Mouse (Mus musculus) urinary bladder, adult 2 months (tissue): Measurements from ENCODE around the gene Gm47985. TPM values are rescaled to one million over a fixed set of nuclear protein-coding genes. Genes with fewer than 3 reads are reported as not detected.
"Not testable (repeated sequence)": the region's sequence is repeated elsewhere in the genome, so short reads cannot be mapped to it uniquely, and the experiment has no call there.

ENCODE experiments used
- DNase-seq: peaks from one replicate; pipeline ENCODE4 v3.0.0; 2022; ENCODE audit warnings: low spot score
- polyA plus RNA-seq: library from polyadenylated mRNA; depleted of rRNA; stranded (reverse); fragments of >200 nt; gene quantifications from 2 replicates; pipeline ENCODE4 v1.2.3, GENCODE M21; 2012; rRNA removed

The Gm47985 gene
- polyA plus RNA-seq: not detected in 2 replicates

DNA sequence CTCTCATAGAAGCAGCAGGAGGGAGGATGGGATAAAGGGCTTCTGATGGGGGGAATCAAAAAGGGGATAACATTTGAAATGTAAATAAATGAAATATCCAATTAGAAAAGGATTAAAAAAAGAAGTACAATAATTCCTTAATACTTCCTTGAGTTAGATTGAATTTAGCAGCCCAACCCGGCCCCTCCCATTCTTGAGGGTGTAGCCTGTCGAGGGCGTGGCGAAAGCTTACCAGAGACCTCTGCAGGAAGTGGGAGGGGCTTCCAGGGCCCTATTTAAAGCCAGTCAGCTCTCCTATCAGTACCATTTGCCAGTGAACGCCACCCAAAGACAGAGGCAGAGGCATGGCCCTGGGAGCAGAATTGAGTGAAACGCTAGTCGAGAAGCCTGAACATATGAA, at the start of gene Gm47985:
TSS of gene Gm47985 (plus strand) at position 272 of the 400 bp plus-strand sequence.
- DNase-seq: not testable (repeated sequence)

GRCm38 (mm10) chr1:151132686-151133085, 49.7 kb upstream of the Gm47985 start:
- DNase-seq: no peak

GRCm38 (mm10) chr1:151138388-151138787, 43.9 kb upstream of the Gm47985 start:
- no peak for DNase-seq

DNA sequence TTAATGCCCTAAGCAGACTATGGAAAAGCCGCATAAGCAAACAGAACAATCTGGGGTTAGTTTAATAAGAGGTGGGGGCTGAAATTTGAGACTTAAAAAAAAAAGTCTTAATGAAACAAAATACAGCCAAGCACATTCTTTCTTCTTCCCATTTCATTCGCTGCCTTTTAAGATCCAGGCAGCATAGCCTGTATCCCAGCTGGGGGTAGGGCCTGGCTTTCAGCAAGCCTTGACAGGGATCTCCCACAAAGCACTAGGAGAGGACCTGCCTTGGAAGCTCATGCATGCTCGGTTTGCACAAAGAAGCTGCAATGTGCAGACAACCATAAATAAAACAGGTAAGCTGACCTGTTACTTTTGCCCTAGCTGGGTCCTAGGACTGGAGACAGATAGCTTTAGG, 41.4 kb upstream of the Gm47985 start:
- no peak for DNase-seq

DNA sequence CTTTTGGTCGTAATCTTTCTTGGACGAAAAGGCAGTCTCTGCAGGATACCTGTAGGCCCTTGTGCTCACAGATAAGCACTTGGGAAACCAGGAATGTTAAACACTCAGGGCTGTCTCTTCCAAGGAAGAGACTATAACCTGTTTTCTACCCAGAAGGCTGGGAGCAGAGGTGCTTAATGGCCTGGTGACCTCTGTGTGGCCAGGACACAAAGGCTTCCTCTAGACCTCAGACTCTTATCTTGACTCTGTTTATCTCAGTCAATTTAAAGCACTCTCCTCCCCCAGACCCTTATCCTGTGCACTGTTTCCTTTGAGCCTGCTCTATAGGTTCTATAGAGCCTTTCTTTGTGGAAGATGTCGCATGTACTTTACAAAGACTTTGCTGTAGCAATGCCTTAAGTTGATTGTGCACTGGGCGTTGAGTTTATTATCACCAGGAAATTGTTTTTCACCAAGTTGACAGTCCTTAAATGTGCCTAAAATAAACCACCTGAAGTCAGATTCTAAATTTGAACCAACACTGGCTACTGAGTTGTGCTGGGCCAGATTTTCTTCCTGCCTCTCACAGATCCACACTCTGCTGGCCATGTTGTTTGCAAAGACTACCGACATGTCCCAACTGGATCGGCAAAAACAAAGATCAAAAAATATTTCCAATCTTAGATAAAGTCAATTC, 37.7 kb upstream of the Gm47985 start:
- DNase-seq: no peak

DNA sequence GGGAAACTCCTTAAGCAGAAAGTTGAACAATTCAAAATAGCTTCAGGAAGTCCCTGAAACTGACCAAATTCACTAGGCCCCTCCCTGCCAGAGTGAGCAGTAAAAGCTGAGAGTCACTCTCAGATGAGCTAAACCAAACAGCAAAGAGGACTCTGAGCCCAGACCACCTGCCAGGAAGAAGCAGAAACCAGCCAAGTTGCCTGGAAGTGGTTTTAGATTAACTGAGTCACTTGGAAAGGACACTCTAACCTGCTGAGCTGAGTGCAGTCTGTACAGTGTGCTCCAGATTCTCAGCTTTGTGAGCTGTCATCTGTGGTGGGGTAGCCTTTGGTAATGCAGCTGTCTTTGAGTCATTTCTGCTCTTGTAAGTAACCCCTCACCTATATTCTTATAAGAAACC, 34.5 kb upstream of the Gm47985 start:
- DNase-seq: no peak

DNA sequence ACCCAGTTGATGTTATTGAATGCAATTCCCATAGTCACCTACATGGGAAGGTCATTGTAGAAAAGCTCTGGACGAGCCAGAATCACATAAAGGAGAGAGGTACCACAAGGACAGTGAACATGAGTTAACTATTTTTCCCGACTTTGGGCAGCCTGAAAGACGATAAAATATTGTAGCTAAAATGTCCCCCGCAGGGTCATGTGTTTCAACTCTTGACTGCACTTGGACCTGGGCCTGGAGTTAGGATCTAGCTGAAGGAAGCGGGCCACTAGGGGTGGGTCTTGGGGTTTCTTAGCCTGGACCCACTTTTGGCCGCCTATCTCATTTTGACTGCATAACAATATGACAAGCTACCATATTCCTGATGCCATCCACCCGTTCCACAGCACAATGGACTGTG, 32.1 kb upstream of the Gm47985 start:
- DNase-seq: no peak

DNA sequence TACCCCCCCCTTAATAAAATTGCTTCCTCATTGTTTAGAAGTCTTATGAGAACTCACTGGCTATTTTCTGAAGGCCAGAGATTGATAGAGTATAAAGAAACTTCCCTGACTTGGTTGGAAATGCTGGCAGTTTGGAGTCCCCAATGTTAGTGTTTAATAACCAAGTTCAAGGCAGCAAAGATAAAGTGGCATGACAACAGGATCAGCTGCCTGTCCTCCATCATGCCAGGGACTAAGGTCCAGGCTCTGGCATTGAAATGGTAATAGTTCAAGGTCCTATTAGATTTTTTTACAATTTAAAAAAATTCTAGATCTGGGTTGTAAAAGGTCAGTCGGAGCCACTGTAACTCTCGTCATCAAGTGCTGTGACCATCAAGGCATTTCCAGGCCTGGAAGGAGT, 31.2 kb upstream of the Gm47985 start:
- no peak for DNase-seq

DNA sequence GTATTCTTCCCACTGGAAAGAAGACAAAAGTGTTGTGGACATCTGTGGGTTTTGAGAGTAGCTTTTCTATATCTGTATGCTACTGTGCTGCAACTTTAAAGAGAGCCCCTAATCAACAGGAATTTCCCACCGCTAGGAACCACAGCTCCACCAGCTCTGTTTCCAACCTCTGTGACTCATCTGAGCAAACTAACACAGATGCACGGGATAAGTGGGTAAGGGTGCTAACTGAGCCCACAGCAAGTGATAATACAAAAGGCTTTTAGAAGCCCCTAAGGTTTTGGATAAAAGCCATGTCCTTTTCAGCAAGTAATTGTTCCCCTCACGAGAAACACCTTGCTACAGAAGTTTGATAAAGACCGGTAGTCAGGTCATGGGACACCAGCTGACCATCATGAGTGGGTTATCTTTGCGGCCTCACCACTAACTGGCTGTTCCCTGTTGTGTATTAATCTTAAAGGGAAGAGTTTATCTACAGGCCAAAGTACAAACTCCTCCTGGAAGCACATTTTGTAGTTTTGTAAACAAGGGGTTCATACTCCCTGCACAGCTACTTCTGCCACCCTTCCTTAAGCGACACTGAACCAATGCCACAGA, 29.2 kb upstream of the Gm47985 start:
- no peak for DNase-seq

DNA sequence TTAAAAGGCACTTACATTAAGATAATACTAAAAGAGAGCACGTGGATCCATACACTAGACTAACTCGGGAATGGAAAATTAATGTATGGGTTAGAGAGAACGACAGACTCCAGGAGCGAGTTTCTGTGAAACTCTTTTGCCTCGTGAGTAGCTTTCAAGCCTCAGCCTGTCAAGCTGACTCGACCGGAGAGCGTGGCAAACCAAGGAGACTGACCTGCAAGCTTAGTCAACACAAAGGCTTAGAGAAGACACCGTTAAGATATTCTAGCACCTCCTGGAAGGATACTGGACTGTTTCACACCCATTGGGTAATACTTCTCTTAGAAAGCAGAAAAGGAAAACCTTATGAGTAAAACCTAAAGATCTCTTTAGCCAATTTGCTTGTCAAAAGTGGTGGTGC, 28.2 kb upstream of the Gm47985 start:
- DNase-seq: not testable (repeated sequence)

DNA sequence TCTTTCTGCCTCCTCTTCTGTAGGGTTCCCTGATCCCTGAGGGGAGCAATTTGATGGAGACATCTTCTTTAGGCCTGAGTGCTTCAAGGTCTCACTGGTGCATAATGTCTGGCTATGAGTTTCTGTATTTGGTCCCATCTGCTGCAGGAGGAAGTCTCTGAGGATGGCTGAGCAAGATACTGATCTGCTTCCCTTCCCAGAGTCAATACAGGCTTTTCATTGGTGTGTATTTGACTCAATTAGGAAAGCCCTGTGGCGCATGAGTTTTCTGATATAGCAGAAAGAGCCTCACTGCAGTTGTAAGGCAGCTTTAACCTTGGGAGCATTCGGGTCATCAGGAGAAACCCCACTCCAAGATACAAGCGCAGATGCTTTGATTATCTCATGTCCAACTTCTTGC, 26.2 kb upstream of the Gm47985 start:
- no peak for DNase-seq

- no peak for DNase-seq
Measured at GRCm38 (mm10) chr1:151156777-151157632, 25.3 kb upstream of the Gm47985 start.

GRCm38 (mm10) chr1:151157963-151158856, 24.1 kb upstream of the Gm47985 start:
- no peak for DNase-seq

DNA sequence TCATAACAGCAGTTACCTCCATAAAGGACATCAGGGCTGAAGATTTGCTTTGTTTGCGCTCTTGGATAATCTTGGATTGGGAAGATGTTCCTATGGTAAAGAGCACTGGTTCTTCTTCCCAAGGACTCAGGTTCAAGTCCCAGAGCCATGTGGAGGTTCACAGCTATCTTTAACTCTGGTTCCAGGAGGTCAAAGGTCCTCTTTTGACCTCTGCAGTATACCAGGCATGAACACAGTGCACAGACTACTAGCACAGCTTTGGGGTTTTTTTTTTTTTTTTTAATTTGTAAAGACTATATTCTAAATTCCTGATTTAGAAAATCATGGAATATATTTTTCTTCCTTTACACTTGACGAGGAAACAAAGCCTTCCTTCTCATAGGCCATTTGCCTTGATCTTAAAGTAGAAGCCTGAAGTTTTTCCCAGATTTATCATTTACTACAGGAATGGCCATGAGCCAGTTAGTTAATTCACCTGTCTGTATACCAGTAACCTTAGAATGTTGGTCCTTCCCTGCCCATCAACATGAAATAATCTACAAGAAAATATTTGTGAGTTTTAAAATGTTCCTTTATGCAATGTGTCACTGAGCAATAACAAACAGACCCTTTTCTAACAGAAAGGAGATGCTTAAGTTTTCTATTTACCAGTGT, 23.4 kb upstream of the Gm47985 start:
- DNase-seq: no peak

- no peak for DNase-seq
Measured at GRCm38 (mm10) chr1:151166031-151166430, 16.3 kb upstream of the Gm47985 start.

- DNase-seq: no peak
Measured at GRCm38 (mm10) chr1:151167297-151168047, 14.9 kb upstream of the Gm47985 start.

GRCm38 (mm10) chr1:151168637-151169036, 13.7 kb upstream of the Gm47985 start:
- no peak for DNase-seq

DNA sequence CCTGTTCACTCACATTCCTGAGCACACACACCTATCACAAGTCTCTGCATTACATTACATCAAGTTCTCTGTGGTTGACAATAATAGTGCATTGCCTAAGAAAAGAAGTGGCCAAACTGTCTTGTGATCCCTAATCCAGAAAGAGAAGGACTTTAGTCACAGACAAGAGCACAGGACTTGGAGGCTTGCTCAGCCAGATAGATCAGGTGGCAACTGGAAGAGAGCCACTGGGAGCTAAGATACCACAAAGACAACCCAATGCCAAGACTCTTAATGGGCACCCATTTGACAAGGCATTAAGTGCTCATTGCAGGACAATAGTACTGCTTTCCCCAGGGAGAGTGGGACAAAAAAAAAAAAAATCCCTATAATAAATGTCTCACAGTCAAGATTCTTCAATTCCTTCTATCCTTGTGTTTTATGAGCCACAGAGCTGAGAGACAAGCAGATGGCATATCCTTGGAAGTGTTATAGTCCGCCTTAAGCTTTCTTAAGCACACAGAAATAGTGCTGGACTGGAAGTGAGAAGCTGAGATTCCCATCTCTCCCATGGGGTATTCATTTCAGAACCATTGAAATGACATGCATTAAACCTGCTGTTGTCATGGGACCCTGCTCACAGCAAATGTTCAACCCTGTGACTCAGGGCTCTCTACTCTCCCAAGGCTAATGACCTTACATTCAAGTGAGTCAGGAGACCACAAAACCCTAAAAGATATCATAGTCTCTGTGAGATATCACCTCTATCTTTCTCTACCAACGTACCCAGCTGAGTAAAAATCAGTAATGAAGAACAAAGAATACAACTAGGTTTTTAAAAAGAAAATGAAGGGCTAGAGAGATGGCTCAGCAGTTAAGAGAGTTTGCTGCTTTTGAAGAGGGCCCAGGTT, 10.5 kb upstream of the Gm47985 start:
- DNase-seq: no peak
